Mouse (Mus musculus) hindbrain, embryonic 13.5 days (tissue): ENCODE measurements around the gene Ing4. TPM values are rescaled to one million over a fixed set of nuclear protein-coding genes. Genes with fewer than 3 reads are reported as not detected.

Experiments used
- ATAC-seq: fragments of 200-750 bp; cut with Nextera tagmentation; 2 replicates; pipeline ENCODE4 v1.8.0; 2017; ENCODE audit warnings: moderate TSS enrichment; ENCODE audit not compliant: low FRiP score
- H3K27ac ChIP-seq: fragments of 300-500 bp; sonication (generic); 2 replicates; pipeline ENCODE4 v1.5.1; 2015; ENCODE audit warnings: inconsistent platforms, mild to moderate bottlenecking, moderate library complexity
- H3K27me3 ChIP-seq: fragments of 300-500 bp; sonication (generic); 2 replicates; pipeline ENCODE4 v1.6.1; 2015; ENCODE audit warnings: mild to moderate bottlenecking, inconsistent platforms
- H3K36me3 ChIP-seq: fragments of 300-500 bp; sonication (generic); 2 replicates; pipeline ENCODE4 v1.6.1; 2015; ENCODE audit warnings: mild to moderate bottlenecking, inconsistent platforms
- H3K4me1 ChIP-seq: fragments of 300-500 bp; sonication (generic); replicated peaks from 2 replicates; pipeline ENCODE4 v1.6.1; 2015; ENCODE audit warnings: inconsistent platforms
- H3K4me2 ChIP-seq: fragments of 300-500 bp; sonication (generic); 2 replicates; pipeline ENCODE4 v1.6.1; 2015; ENCODE audit warnings: inconsistent platforms, mild to moderate bottlenecking, moderate library complexity
- H3K4me3 ChIP-seq: fragments of 300-500 bp; sonication (generic); 2 replicates; pipeline ENCODE4 v1.5.1; 2015; ENCODE audit warnings: mild to moderate bottlenecking, inconsistent platforms
- H3K9ac ChIP-seq: fragments of 300-500 bp; sonication (generic); 2 replicates; pipeline ENCODE4 v1.6.1; 2015; ENCODE audit warnings: mild to moderate bottlenecking, inconsistent platforms
- H3K9me3 ChIP-seq: fragments of 300-500 bp; sonication (generic); 2 replicates; pipeline ENCODE4 v1.6.1; 2016; ENCODE audit warnings: inconsistent platforms
- WGBS: fragments of 180-500 bp; shearing (Covaris S2); methylation state at CpG from one replicate; pipeline ENCODE4 v1.1.7; 2015; 5-methylcytosine and 5-hydroxymethylcytosine counted together
- polyA plus RNA-seq: library from polyadenylated mRNA; unstranded; fragments of >200 nt; fragmentation: Nextera tagmentation; extraction: Ambion mirVana; gene quantifications from 2 replicates; pipeline ENCODE4 v1.2.1, GENCODE M21; 2015

The Ing4 gene
- polyA plus RNA-seq, 1 experiment from 2014 or later = 168 TPM

DNA sequence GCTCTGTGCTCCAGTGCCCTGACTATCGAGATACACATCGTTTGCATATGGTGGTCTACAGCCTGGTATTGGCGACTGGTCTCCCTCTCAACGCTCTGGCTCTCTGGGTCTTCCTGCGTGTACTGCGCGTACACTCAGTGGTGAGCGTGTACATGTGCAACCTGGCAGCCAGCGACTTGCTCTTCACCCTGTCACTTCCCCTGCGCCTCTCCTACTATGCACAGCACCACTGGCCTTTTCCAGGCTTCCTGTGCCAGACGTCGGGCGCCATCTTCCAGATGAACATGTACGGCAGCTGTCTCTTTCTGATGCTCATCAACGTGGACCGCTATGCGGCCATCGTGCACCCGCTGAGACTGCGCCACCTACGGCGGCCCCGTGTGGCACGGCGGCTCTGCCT lies 41.8 kb downstream of the Ing4 start:
- peak overlapping the region; percentile 77 for H3K9ac ChIP-seq
- H3K27me3 ChIP-seq = 0 out of 2 replicates have a peak, but pooled peaks cover 6% of the 10 kb centered on the region
- H3K4me2 ChIP-seq = peak overlapping the region; percentile 71
- no peaks in the 10 kb centered on the region for H3K9me3 ChIP-seq
- H3K36me3 ChIP-seq = no peaks in the 10 kb centered on the region
- H3K4me1 ChIP-seq = peaks cover 18% of the 10 kb centered on the region
- H3K27ac ChIP-seq = peak overlapping the region; percentile 94
- ATAC-seq = peak; percentile 73
- 21% methylated on average over 25 of the region's 25 CpGs for WGBS
- peak overlapping the region; percentile 43 for H3K4me3 ChIP-seq

DNA sequence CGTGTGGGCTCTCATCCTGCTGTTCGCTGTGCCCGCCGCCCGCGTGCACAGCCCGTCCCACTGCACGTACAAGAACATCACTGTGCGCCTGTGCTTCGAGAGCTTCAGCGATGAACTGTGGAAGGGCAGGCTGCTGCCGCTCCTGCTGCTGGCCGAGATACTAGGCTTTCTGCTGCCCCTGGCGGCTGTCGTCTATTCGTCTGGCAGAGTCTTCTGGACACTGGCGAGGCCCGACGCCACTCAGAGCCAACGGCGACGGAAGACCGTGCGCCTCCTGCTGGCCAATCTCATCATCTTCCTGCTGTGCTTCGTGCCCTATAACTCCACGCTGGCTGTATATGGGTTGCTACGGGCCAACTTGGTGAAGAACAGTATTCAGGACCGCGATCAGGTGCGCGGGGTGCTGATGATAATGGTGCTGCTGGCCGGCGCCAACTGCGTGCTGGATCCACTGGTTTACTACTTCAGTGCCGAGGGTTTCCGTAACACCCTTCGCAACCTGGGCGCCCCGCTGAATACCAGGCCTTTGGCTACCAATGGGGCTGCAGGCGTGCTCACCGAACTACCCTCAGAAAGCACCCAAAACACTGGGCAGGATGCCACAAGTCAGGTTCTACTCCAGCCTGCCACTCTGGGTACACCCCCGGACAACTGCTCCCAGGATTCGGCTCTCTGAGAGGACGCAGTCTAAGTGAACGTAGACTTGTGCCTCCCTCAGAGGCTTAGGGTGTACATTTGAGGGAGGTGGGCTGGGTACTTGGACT lies 42.4 kb downstream of the Ing4 start:
- H3K36me3 ChIP-seq = no peaks in the 10 kb centered on the region
- no peaks in the 10 kb centered on the region for H3K9me3 ChIP-seq
- peak overlapping the region; percentile 77 for H3K9ac ChIP-seq
- 0 out of 2 replicates have a peak, but pooled peaks cover 6% of the 10 kb centered on the region for H3K27me3 ChIP-seq
- H3K4me3 ChIP-seq = peak overlapping the region; percentile 43
- H3K4me2 ChIP-seq = peak overlapping the region; percentile 71
- peaks cover 18% of the 10 kb centered on the region for H3K4me1 ChIP-seq
- ATAC-seq = peak; percentile 92
- WGBS = 24% methylated on average over 45 of the region's 45 CpGs
- H3K27ac ChIP-seq = peak overlapping the region; percentile 94

GRCm38 (mm10) chr6:125082801-125083386 lies 43.3 kb downstream of the Ing4 start:
- 89% methylated on average over 7 of the region's 7 CpGs for WGBS
- no peak overlapping the region for H3K27ac ChIP-seq
- H3K27me3 ChIP-seq = 0 out of 2 replicates have a peak, but pooled peaks cover 6% of the 10 kb centered on the region
- H3K9ac ChIP-seq = no peak overlapping the region
- no peak overlapping the region for H3K4me3 ChIP-seq
- H3K9me3 ChIP-seq = no peaks in the 10 kb centered on the region
- no peaks in the 10 kb centered on the region for H3K36me3 ChIP-seq
- ATAC-seq = no peak
- H3K4me1 ChIP-seq = peaks cover 18% of the 10 kb centered on the region
- no peak overlapping the region for H3K4me2 ChIP-seq

DNA sequence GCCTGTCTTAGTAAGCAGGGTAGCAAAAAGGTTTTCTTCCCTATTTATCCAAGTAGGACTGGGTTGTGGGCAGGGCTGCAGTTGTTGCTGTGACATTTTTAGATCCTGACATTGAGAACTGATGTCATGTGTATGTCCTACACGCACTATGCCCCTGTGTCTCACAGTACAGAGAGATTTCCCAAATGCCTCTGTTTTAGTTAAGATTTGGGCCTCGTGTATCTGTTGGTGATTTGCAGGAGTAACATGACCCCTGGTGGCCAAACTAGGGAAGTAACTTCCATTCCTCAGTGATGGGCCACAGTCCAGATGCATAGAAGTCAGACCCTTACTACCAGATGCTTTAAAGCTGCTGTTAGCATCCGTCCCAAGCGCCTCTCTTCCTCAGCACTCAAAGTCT lies 44.9 kb downstream of the Ing4 start:
- Histone ChIP-seq H3K9me3 (no peaks in the 10 kb centered on the region), H3K9ac (no peak overlapping the region), H3K27ac (0 out of 2 replicates have a peak overlapping the region, but pooled peaks have one; percentile 4), H3K27me3 (0 out of 2 replicates have a peak, but pooled peaks cover 3% of the 10 kb centered on the region), H3K4me3 (no peak overlapping the region), H3K4me1 (peaks cover 30% of the 10 kb centered on the region), H3K36me3 (no peaks in the 10 kb centered on the region), H3K4me2 (no peak overlapping the region)
- 5% methylated on average over 4 of the region's 4 CpGs for WGBS
- no peak for ATAC-seq

DNA sequence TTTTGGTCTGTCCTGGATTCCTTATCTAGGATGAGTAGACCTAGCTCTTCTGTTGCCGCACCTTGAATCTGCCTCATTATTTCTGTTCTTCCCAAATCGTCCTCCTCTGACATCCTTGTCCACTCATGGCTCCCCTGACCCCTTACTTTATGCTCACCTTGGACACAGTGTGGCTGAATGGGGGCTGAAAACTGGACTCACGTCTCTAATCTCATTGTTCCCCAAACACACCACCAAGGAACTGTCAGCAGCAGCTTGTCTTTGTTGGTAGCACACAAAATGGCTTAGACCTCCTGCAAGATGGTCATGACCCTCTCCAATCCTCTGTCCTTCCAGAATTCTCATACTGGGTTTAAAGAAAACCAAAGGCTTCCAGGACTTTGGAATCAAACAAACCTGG lies 48.4 kb downstream of the Ing4 start:
- no peak overlapping the region for H3K4me3 ChIP-seq
- H3K9me3 ChIP-seq = no peaks in the 10 kb centered on the region
- peaks cover 33% of the 10 kb centered on the region for H3K4me1 ChIP-seq
- no peak for ATAC-seq
- no peaks in the 10 kb centered on the region for H3K27me3 ChIP-seq
- H3K9ac ChIP-seq = no peak overlapping the region
- no peaks in the 10 kb centered on the region for H3K36me3 ChIP-seq
- WGBS = 74% methylated on average over 3 of the region's 3 CpGs
- no peak overlapping the region for H3K4me2 ChIP-seq
- H3K27ac ChIP-seq = peak overlapping the region; percentile 97

- no peaks in the 10 kb centered on the region for H3K27me3 ChIP-seq
- no peak overlapping the region for H3K4me3 ChIP-seq
- no peaks in the 10 kb centered on the region for H3K36me3 ChIP-seq
- H3K4me2 ChIP-seq = peak overlapping the region; percentile 45; the same call in 1 of the 2 replicates
- H3K4me1 ChIP-seq = peaks cover 33% of the 10 kb centered on the region
- H3K27ac ChIP-seq = peak overlapping the region; percentile 97
- peak overlapping the region; percentile 35; the same call in 1 of the 2 replicates for H3K9ac ChIP-seq
- ATAC-seq = peak; percentile 85
- WGBS = under 1% methylated on average over 18 of the region's 20 CpGs
- no peaks in the 10 kb centered on the region for H3K9me3 ChIP-seq
These were observed 49.2 kb downstream of the Ing4 start for GRCm38 (mm10) chr6:125088561-125089321.

GRCm38 (mm10) chr6:125089521-125090321 lies 50.2 kb downstream of the Ing4 start:
- 3% methylated on average over 15 of the region's 15 CpGs for WGBS
- Histone ChIP-seq H3K4me3 (0 out of 2 replicates have a peak overlapping the region, but pooled peaks have one; percentile 5), H3K36me3 (no peaks in the 10 kb centered on the region), H3K27ac (peak overlapping the region; percentile 97), H3K9ac (peak overlapping the region; percentile 61), H3K9me3 (no peaks in the 10 kb centered on the region), H3K4me1 (peaks cover 27% of the 10 kb centered on the region), H3K4me2 (peak overlapping the region; percentile 45), H3K27me3 (no peaks in the 10 kb centered on the region)
- peak; percentile 76 for ATAC-seq

DNA sequence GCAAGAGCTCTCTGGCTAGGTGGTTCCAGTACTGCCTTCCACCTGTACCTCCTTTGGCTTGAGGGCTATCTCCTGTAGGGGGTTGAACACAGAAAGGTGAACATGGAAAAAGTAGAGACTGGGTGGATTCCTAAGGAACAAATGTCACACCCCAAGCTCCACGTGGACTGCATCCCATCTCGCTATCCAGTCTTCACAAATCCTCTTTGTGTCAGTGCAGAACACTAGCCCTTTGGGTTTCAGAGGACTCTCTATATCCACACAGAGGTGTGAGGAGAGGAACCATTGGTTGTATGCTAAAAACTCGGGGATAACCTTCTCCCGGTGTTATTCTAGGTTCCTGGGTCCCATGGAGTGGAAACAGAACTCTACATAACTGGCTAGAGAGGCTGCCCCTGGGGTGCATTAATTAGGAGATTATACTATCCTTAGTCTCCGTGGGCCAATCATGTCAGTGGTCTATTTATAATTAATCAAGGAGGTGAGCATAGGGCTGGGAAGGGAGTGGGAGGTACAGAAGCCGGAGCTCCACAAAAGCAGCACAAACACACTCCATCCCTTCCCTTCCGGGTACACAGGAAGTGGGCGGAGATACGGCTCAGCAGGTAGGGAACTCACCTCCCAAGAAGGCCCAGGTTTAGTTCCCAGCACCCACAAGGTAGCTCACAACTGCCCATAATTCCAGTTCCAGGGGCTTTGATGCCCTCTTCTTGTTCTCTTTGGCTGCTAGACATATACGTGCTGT lies 51.0 kb downstream of the Ing4 start:
- Histone ChIP-seq H3K27me3 (no peaks in the 10 kb centered on the region), H3K27ac (peak overlapping the region; percentile 97), H3K36me3 (no peaks in the 10 kb centered on the region), H3K4me2 (peak overlapping the region; percentile 45), H3K4me3 (no peak overlapping the region), H3K4me1 (peaks cover 27% of the 10 kb centered on the region), H3K9me3 (no peaks in the 10 kb centered on the region), H3K9ac (peak overlapping the region; percentile 61)
- peak; percentile 21 for ATAC-seq
- 52% methylated on average over 10 of the region's 10 CpGs for WGBS

- WGBS = 90% methylated on average over 5 of the region's 5 CpGs
- ATAC-seq = no peak
- Histone ChIP-seq H3K4me1 (peaks cover 28% of the 10 kb centered on the region), H3K4me2 (no peak overlapping the region), H3K27ac (0 out of 2 replicates have a peak overlapping the region, but pooled peaks have one; percentile 31), H3K4me3 (no peak overlapping the region), H3K27me3 (no peaks in the 10 kb centered on the region), H3K9me3 (no peaks in the 10 kb centered on the region), H3K36me3 (no peaks in the 10 kb centered on the region), H3K9ac (no peak overlapping the region)
These were observed 52.8 kb downstream of the Ing4 start for GRCm38 (mm10) chr6:125092372-125092771.

DNA sequence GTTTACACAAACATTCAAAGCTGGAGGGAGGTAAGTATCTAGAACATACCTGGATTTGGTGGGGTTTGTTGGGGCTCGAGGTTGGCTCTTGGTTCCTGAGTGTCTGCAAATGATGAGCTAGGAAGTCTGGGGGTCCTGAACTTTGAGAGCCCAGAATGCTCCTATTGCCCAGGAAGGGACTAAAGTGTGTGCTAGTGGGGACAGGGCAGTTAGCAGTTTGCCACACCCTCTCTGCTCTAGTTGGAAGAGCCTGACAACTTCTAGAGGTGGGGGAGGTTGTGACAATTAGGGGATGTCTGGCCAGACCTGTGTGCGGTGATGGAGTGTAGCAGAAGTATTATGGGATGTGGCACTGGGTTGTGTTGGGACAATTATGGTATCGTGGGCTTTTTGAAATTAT lies 55.3 kb downstream of the Ing4 start:
- Histone ChIP-seq H3K27ac (peak overlapping the region; percentile 96), H3K9me3 (no peaks in the 10 kb centered on the region), H3K27me3 (no peaks in the 10 kb centered on the region), H3K9ac (no peak overlapping the region), H3K4me2 (no peak overlapping the region), H3K4me1 (peaks cover 37% of the 10 kb centered on the region), H3K36me3 (peaks cover 16% of the 10 kb centered on the region), H3K4me3 (no peak overlapping the region)
- 58% methylated on average over 3 of the region's 3 CpGs for WGBS
- peak; percentile 2; the same call in 1 of the 2 replicates for ATAC-seq
